25 mouse cellular contexts compared by ENCODE assay signal in the genomic region with DNA sequence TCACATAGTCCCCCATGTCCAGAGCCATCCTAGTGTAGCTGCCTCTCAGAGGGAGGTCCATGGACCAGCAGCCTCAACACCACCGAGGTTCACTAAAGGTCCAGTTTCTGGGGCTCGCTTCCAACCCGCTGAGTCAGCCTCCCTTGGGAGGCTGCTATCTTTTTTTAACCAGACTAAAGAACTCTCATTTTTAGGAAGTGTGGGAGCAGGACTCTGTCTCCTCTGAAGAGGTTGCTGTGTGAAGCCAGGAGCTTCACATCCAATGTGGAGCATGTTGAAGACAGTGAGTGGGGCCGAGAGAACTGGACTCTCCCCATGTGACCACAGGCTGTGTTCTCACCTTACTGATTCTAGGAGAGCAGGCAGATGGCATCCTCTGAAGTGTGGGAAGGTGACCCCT. TPM values are rescaled to one million over a fixed set of nuclear protein-coding genes. Genes with fewer than 3 reads are reported as not detected.
DNase-seq lines count a peak whose midpoint lies in the region; ATAC-seq and TF ChIP-seq lines count a peak whose summit lies in the region.
"Had no signal": no experiment of that assay in that cellular context is flagged by ENCODE, and none has a peak within 500 bp of the region (broad histone marks: within the 10 kb centered on the region; RNA-seq: fewer than 3 reads in every experiment).

No protein-coding gene starts in this region.

- no peaks in the 10 kb centered on the region for H3K36me3 ChIP-seq in heart, embryonic 11.5 days (ENCODE audit: control insufficient read depth, insufficient read depth, low read length)
- no peaks in the 10 kb centered on the region for H3K36me3 ChIP-seq in hindbrain, postnatal 0 days (ENCODE audit: insufficient read depth, low read length)
- H3K36me3 ChIP-seq: heart, embryonic 13.5 days; limb, embryonic 15.5 days had no signal

- H3K4me2 ChIP-seq in heart, embryonic 11.5 days, result no peak overlapping the region
- H3K4me2 ChIP-seq in hindbrain, postnatal 0 days (ENCODE audit: low read depth, low read length), result no peak overlapping the region
- H3K4me2 ChIP-seq: forebrain, embryonic 13.5 days; heart, embryonic 13.5 days; hindbrain, embryonic 14.5 days; limb, embryonic 15.5 days had no signal

- H3K4me3 ChIP-seq in heart, embryonic 11.5 days (ENCODE audit: low read depth, low read length), result no peak overlapping the region
- no peak overlapping the region for H3K4me3 ChIP-seq in embryonic fibroblast, embryonic 13.5 days (ENCODE audit: insufficient read depth, low read length)
- H3K4me3 ChIP-seq in hindbrain, postnatal 0 days (ENCODE audit: low read length), result no peak overlapping the region
- H3K4me3 ChIP-seq: forebrain, embryonic 13.5 days; heart, embryonic 13.5 days; limb, embryonic 15.5 days had no signal

- DNase-seq in heart, adult 9 months (ENCODE audit: low spot score in 2 of 2), result peak; percentile 53 to 69
- DNase-seq in right cerebral cortex, adult 18-20 months, result peak; percentile 58
- DNase-seq in right cerebral cortex, postnatal 25 days, result no peak
- DNase-seq in hindbrain, postnatal 0 days (ENCODE audit: low spot score), result no peak
- no peak for DNase-seq in lung, postnatal 14 days
- DNase-seq: adrenal gland, adult 8-10 months; cerebellum, adult 11 months; cerebellum, postnatal 36 days; layer of hippocampus, adult 9-11 months; liver, postnatal 0 days; midbrain, embryonic 14.5 days had no signal

- no peak for TF ChIP-seq CTCF in embryonic fibroblast, embryonic 13.5 days (IDR thresholded peaks at IDR 0.05; ENCODE audit: borderline replicate concordance, insufficient read depth, low read length)
- no peak for TF ChIP-seq CTCF in hindbrain, postnatal 0 days (IDR thresholded peaks at IDR 0.05; ENCODE audit: low read depth)

- 63% methylated on average over 4 of the region's 4 CpGs for WGBS in heart, embryonic 11.5 days (ENCODE audit: insufficient replicate concordance)
- WGBS in hindbrain, postnatal 0 days, result 78% methylated on average over 4 of the region's 4 CpGs

- H3K9ac ChIP-seq in heart, embryonic 11.5 days (ENCODE audit: low read depth, low read length), result no peak overlapping the region
- H3K9ac ChIP-seq in hindbrain, postnatal 0 days (replicated peaks; ENCODE audit: low read length), result no peak overlapping the region
- H3K9ac ChIP-seq: forebrain, embryonic 13.5 days; heart, embryonic 13.5 days; hindbrain, embryonic 14.5 days; limb, embryonic 15.5 days; liver, postnatal 0 days had no signal

- TF ChIP-seq POLR2A in embryonic fibroblast, embryonic 13.5 days (IDR thresholded peaks at IDR 0.05; ENCODE audit: low read depth, low read length), result no peak

- no peak overlapping the region for H3K27ac ChIP-seq in heart, embryonic 11.5 days (ENCODE audit: low read depth, low read length)
- H3K27ac ChIP-seq in embryonic fibroblast, embryonic 13.5 days (ENCODE audit: insufficient read depth, low read length), result peak overlapping the region; percentile 45
- no peak overlapping the region for H3K27ac ChIP-seq in hindbrain, postnatal 0 days
- H3K27ac ChIP-seq: forebrain, embryonic 13.5 days; heart, embryonic 13.5 days; hindbrain, embryonic 14.5 days; kidney, postnatal 0 days; limb, embryonic 15.5 days; macrophage had no signal

- peaks cover 4% of the 10 kb centered on the region; the same call in 1 of the 2 replicates for H3K27me3 ChIP-seq in heart, embryonic 11.5 days (ENCODE audit: control insufficient read depth, insufficient read depth, low read length)
- H3K27me3 ChIP-seq in hindbrain, postnatal 0 days (ENCODE audit: insufficient read depth, low read length), result no peaks in the 10 kb centered on the region

- H3K9me3 ChIP-seq in heart, embryonic 11.5 days (replicated peaks; ENCODE audit: control insufficient read depth, low read length), result no peaks in the 10 kb centered on the region
- no peaks in the 10 kb centered on the region for H3K9me3 ChIP-seq in hindbrain, postnatal 0 days (ENCODE audit: low read length)
- H3K9me3 ChIP-seq: forebrain, embryonic 13.5 days; heart, embryonic 13.5 days; limb, embryonic 15.5 days had no signal

- H3K4me1 ChIP-seq in heart, embryonic 11.5 days (ENCODE audit: control insufficient read depth, insufficient read depth, low read length), result peaks cover 16% of the 10 kb centered on the region
- H3K4me1 ChIP-seq in embryonic fibroblast, embryonic 13.5 days (ENCODE audit: control insufficient read depth, insufficient read depth, low read length), result peaks cover 16% of the 10 kb centered on the region
- H3K4me1 ChIP-seq in hindbrain, postnatal 0 days (ENCODE audit: insufficient read depth, low read length), result peaks cover 10% of the 10 kb centered on the region

- ATAC-seq in heart, embryonic 11.5 days (replicated peaks; ENCODE audit: insufficient number of reproducible peaks, low FRiP score, low TSS enrichment), result no peak
- no peak for ATAC-seq in hindbrain, postnatal 0 days
- ATAC-seq: forebrain, embryonic 13.5 days; intestine, embryonic 16.5 days; liver, postnatal 0 days had no signal

RNA-seq across cellular contexts. Expression of gene Lrrc32, which starts 3.6 kb away (rescaled TPM):
- 3.9 and 6.4 TPM in 2 replicates for polyA plus RNA-seq in heart, embryonic 11.5 days (2014; fragmentation: Nextera tagmentation; extraction: Ambion mirVana)
- polyA plus RNA-seq in embryonic fibroblast, embryonic 13.5 days (2011; ENCODE audit: insufficient read length, low read depth, missing spikeins), result 95.5 and 220 TPM in 2 replicates
- total RNA-seq in hindbrain, postnatal 0 days (2014; rRNA removed), result 6.4 and 9.1 TPM in 2 replicates
- 3.9 and 4.7 TPM in 2 replicates for polyA plus RNA-seq in hindbrain, postnatal 0 days (2015; fragmentation: Nextera tagmentation; extraction: Ambion mirVana)
- total RNA-seq: MEL had no signal

RNA-seq across cellular contexts. Expression of gene Gucy2d, which starts 45.3 kb away (rescaled TPM):
- 0.10 TPM in 1 of 2 replicates, not detected in the other for polyA plus RNA-seq in heart, embryonic 11.5 days (2014; fragmentation: Nextera tagmentation; extraction: Ambion mirVana)
- not detected in 2 replicates for polyA plus RNA-seq in embryonic fibroblast, embryonic 13.5 days (2011; ENCODE audit: insufficient read length, low read depth, missing spikeins)
- 0.18 TPM in 1 of 2 replicates, not detected in the other for total RNA-seq in hindbrain, postnatal 0 days (2014; rRNA removed)
- polyA plus RNA-seq in hindbrain, postnatal 0 days (2015; fragmentation: Nextera tagmentation; extraction: Ambion mirVana), result 0.18 and 0.20 TPM in 2 replicates
- total RNA-seq: adrenal gland, adult 8-10 months; left cerebral cortex, postnatal 25 days; MEL; neutrophil, adult 5-6 weeks had no signal
- polyA plus RNA-seq: CD4-positive, CD25-positive, alpha-beta regulatory T cell, adult 4 months; forebrain, embryonic 13.5 days; heart, embryonic 13.5 days; kidney, postnatal 0 days; limb, embryonic 15.5 days; liver, postnatal 0 days; macrophage; midbrain, embryonic 14.5 days; spleen, adult 2 months had no signal

Comparison
In these comparisons a context has a peak if more than half of its experiments do, and no peak if none do; other contexts are left out.
1. DNase-seq: peak in heart, adult 9 months (2 of 2) and right cerebral cortex, adult 18-20 months (single experiment); none in right cerebral cortex, postnatal 25 days (single experiment), hindbrain, postnatal 0 days (single experiment) and lung, postnatal 14 days (single experiment).
2. RNA of gene Lrrc32, which starts 3.6 kb away (polyA plus RNA-seq): 95.5 to 220 TPM in embryonic fibroblast, embryonic 13.5 days; 3.9 to 4.7 TPM in hindbrain, postnatal 0 days and 3.9 to 6.4 TPM in heart, embryonic 11.5 days; every median in the first group is over 10 times any median in the second.